Mouse (Mus musculus): ENCODE measurements around the gene Ckap4.

The Ckap4 gene

GRCm38 (mm10) chr10:84533912-84534671, at the start of gene Ckap4:
Gene Ckap4, minus strand, starts transcription at chr10:84534062.
- peak; percentile 64 to 81 for DNase-seq

DNA sequence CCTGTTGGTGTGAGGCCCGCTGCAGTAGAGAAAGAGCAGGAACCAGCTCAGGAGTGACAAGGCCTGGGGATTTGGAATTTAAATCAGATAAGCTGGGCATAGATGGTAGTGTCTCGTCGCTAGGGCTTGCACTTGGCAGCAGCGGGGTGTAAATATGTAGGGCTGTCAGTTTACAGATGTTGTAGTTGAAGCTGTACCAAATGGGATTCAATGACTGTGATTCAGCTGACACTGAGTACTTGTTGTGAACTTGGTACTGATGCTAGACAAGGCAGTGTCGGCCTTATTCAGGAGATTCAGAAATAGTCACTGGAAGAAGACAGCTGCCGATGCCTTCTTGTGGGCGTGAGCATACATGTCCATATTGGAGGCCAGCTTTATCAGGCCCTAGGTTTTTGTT, 48.4 kb upstream of the Ckap4 start:
- DNase-seq = no peak

- no peak for DNase-seq
Observed at GRCm38 (mm10) chr10:84581191-84581590, 47.3 kb upstream of the Ckap4 start.

- DNase-seq = no peak
Observed at GRCm38 (mm10) chr10:84579527-84579926, 45.7 kb upstream of the Ckap4 start.

DNA sequence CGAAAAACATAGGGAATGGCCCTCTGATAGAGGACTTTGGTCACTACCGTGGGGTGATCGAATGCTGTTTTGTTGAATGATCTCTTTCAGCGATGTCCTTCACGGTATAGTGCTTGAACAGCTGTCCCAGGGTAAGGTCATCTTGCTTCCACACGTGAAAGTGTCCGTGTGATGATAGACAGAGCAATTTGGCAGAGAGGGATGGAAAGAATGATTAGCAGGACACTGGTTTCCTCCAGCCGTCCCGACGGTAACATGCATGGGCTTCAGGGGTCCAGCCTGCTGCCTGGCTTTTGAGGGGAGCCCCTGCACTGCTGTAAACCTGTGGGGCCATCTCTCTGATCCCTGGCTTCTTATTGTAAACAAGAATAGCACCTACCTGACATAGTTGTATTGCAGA, 44.9 kb upstream of the Ckap4 start:
- DNase-seq = no peak

- peak; percentile 90 to 93 for DNase-seq
Observed at GRCm38 (mm10) chr10:84577071-84577727, 43.3 kb upstream of the Ckap4 start.

DNA sequence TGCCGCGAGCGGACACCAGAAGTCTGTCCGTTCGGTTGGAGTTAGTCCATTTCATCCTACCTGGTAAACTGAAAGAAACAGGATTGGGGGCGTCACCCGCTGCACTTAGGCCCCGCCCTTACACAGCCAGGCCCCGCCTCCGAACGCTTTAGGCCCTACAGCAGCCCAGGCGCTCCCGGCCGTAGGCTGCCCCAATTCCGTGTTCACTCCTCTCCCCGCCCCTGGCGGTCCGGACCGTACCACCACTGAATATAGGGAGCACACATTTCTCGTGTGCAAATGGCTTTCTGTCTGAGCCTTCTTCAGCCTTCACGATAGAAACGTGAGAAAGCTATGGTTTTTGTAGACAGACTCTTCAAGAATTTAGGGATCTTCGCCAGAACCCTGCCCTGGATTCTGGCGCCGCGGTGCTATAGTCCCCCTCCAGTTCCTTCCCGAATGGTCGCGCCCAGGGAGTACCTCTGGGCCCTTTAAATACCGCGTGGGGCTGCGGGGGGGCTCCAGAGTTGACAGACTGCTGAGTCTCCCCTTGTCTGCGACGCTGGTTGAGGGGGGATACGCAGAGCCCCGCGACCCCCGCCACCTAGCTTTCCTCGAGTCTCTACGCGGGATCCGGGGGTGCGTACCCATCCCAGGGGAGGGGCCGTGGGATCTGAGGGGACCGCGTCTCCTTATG, 42.7 kb upstream of the Ckap4 start, which contains the start of gene Tcp11l2:
Gene Tcp11l2, plus strand, starts transcription at position 232 of the 676 bp plus-strand sequence.
- DNase-seq = peak; percentile 97

GRCm38 (mm10) chr10:84576029-84576394, 42.1 kb upstream of the Ckap4 start:
- DNase-seq = no peak

DNA sequence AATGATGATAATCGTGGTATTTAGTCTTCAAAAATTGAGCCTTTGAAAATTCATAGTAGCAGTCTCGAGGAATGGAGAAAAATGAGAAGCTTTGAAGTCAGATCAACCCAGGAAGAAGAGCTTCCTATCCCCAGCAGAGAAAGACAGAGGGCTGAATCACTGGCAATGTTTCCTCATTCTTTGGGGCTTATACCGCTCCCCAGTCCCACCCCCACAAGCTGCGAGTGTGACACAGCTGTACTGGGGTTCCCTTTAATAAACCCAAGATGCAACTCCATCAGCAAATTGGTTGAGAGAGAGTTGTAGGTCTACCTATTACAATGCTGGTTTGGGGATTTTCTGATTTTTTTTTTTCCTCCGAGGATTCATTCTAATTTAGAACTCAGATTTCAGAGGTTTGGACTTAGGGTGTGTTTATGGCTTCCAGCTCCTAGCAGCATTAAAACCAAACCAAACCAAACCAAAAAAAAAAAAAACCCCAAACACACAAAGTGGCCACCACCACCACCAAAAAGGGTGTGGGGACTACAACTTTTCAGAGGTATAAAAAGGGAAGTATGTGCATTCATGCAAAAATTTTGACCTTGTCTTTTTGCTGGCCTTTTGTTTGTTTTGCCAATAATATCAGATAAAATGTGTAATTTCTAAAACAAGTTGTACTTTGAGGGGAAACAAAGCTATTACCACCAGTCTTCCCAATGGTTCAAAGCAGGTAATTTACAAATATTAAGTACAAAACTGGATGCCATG, 40.0 kb upstream of the Ckap4 start:
- DNase-seq = no peak

- DNase-seq = no peak
Observed at GRCm38 (mm10) chr10:84571052-84571639, 37.3 kb upstream of the Ckap4 start.

GRCm38 (mm10) chr10:84564427-84564826, 30.6 kb upstream of the Ckap4 start:
- no peak for DNase-seq

DNA sequence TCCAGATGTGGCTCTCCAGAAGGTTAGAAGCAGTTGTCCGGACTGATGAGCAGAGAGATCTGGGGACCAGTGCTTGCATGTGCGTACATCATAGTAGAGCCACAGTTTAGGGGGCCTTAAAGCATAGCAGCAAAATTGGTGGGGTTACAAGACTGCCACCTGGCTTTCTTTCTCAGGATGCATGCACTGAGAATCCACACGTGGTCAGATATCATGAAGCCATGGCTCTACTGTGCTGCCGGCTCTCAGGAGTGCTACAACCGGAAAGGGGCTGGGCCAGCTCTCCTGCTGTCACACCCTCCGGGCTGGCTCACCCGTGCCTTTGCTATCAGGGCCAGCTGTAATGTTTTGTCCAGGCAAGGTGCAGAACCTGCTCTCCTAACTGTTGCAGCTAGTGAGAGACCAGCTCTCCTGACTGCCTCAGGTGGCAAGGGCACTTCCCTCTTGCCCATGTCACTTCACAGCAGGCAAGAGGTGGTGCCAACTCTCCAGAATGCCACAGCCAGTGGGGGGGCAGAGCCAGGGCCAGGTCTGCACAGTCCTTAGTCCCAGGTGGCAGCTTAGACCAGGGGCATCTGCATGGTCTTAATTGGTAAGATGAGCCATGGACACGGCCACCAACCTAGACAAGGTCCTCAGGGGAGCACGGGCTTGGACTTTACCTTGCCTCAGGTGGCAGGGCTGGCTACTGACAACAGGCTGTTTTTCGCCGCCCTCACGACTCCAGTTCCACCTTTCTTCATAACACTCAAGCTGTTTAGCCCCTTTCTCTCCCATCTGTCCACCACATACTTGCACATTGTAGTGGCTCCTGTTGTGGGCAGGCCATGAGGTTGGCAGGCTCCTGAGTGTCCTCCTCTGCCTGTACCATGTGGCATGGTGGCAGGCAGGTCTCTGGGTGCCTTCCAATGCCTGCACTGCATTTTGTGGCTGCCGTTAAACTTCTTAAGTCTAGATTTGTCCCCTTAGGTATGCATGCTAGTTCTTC, 29.0 kb upstream of the Ckap4 start:
- peak in 1 of 2 experiments; percentile 60 for DNase-seq

GRCm38 (mm10) chr10:84562121-84562520, 28.3 kb upstream of the Ckap4 start:
- DNase-seq = no peak

GRCm38 (mm10) chr10:84559986-84560385, 26.1 kb upstream of the Ckap4 start:
- no peak for DNase-seq

DNA sequence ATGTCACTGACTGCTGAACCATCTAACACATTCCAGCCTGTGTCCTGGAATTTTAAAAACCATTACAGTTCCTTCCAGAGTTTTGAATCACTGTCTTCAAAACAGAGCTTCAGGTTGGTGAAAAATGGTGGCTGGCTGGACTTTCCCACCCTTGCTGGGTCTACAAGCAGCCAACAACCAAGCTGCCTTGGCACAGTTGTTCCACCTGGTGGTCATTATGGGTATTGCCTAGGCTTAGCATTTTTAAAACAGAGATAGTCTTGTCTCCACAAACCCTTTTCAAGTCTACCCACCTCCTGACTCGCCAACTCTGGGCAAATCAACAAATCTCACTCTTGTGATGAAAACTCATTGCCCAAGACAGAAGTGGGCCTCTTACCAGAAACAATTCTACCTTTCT, 24.6 kb upstream of the Ckap4 start:
- DNase-seq = no peak

- no peak for DNase-seq
Observed at GRCm38 (mm10) chr10:84556120-84556519, 22.3 kb upstream of the Ckap4 start.

- peak; percentile 53 to 77 for DNase-seq
Observed at GRCm38 (mm10) chr10:84554291-84555009, 20.6 kb upstream of the Ckap4 start.

- no peak for DNase-seq
Observed at GRCm38 (mm10) chr10:84552477-84552876, 18.6 kb upstream of the Ckap4 start.

GRCm38 (mm10) chr10:84551846-84552245, 18.0 kb upstream of the Ckap4 start:
- no peak for DNase-seq

GRCm38 (mm10) chr10:84549920-84550293, 16.0 kb upstream of the Ckap4 start:
- DNase-seq = no peak
